Mouse (Mus musculus): ENCODE results near the gene Them5. TPM values are rescaled to one million over a fixed set of nuclear protein-coding genes. Genes with fewer than 3 reads are reported as not detected.

Gene Them5
- polyA plus RNA-seq, 1 experiment from 2014 or later: not detected

GRCm38 (mm10) chr3:94366761-94367160 lies 24.9 kb downstream of the Them5 start:
- Histone ChIP-seq H3K9ac (replicated peaks; ENCODE audit: low read depth, low read length) (no peak overlapping the region), H3K9me3 (ENCODE audit: control insufficient read depth, low read length) (no peaks in the 10 kb centered on the region), H3K4me2 (ENCODE audit: low read depth, low read length) (no peak overlapping the region), H3K27me3 (ENCODE audit: control insufficient read depth, insufficient read depth, low read length) (no peaks in the 10 kb centered on the region), H3K4me3 (ENCODE audit: low read depth, low read length) (no peak overlapping the region), H3K4me1 (ENCODE audit: control insufficient read depth, insufficient read depth, low read length) (no peaks in the 10 kb centered on the region), H3K27ac (ENCODE audit: low read depth, low read length) (no peak overlapping the region), H3K36me3 (ENCODE audit: control insufficient read depth, insufficient read depth, low read length) (no peaks in the 10 kb centered on the region)
- peak; percentile 49 for ATAC-seq (ENCODE audit: low read depth)
- 24% methylated on average over 3 of the region's 3 CpGs for WGBS

GRCm38 (mm10) chr3:94367511-94367910 lies 25.6 kb downstream of the Them5 start:
- Histone ChIP-seq H3K27ac (ENCODE audit: low read depth, low read length) (no peak overlapping the region), H3K4me2 (ENCODE audit: low read depth, low read length) (no peak overlapping the region), H3K36me3 (ENCODE audit: control insufficient read depth, insufficient read depth, low read length) (no peaks in the 10 kb centered on the region), H3K4me3 (ENCODE audit: low read depth, low read length) (no peak overlapping the region), H3K27me3 (ENCODE audit: control insufficient read depth, insufficient read depth, low read length) (no peaks in the 10 kb centered on the region), H3K9ac (replicated peaks; ENCODE audit: low read depth, low read length) (no peak overlapping the region), H3K9me3 (ENCODE audit: control insufficient read depth, low read length) (no peaks in the 10 kb centered on the region), H3K4me1 (ENCODE audit: control insufficient read depth, insufficient read depth, low read length) (no peaks in the 10 kb centered on the region)
- ATAC-seq (ENCODE audit: low read depth): no peak
- 88% methylated on average over 6 of the region's 6 CpGs for WGBS

GRCm38 (mm10) chr3:94368631-94369030 lies 26.7 kb downstream of the Them5 start:
- Histone ChIP-seq H3K4me1 (ENCODE audit: control insufficient read depth, insufficient read depth, low read length) (peaks cover 6% of the 10 kb centered on the region; the same call in 1 of the 2 replicates), H3K36me3 (ENCODE audit: control insufficient read depth, insufficient read depth, low read length) (no peaks in the 10 kb centered on the region), H3K27ac (ENCODE audit: low read depth, low read length) (no peak overlapping the region), H3K27me3 (ENCODE audit: control insufficient read depth, insufficient read depth, low read length) (no peaks in the 10 kb centered on the region), H3K9ac (replicated peaks; ENCODE audit: low read depth, low read length) (no peak overlapping the region), H3K4me3 (ENCODE audit: low read depth, low read length) (no peak overlapping the region), H3K4me2 (ENCODE audit: low read depth, low read length) (no peak overlapping the region), H3K9me3 (ENCODE audit: control insufficient read depth, low read length) (no peaks in the 10 kb centered on the region)
- no peak for ATAC-seq (ENCODE audit: low read depth)
- 68% methylated on average over 6 of the region's 6 CpGs for WGBS

- H3K4me1 ChIP-seq (ENCODE audit: control insufficient read depth, insufficient read depth, low read length): peaks cover 8% of the 10 kb centered on the region; the same call in 1 of the 2 replicates
- H3K4me3 ChIP-seq (ENCODE audit: low read depth, low read length): no peak overlapping the region
- WGBS: 71% methylated on average over 2 of the region's 2 CpGs
- H3K9me3 ChIP-seq (ENCODE audit: control insufficient read depth, low read length): no peaks in the 10 kb centered on the region
- ATAC-seq (ENCODE audit: low read depth): no peak
- no peaks in the 10 kb centered on the region for H3K27me3 ChIP-seq (ENCODE audit: control insufficient read depth, insufficient read depth, low read length)
- H3K4me2 ChIP-seq (ENCODE audit: low read depth, low read length): no peak overlapping the region
- no peaks in the 10 kb centered on the region for H3K36me3 ChIP-seq (ENCODE audit: control insufficient read depth, insufficient read depth, low read length)
- no peak overlapping the region for H3K9ac ChIP-seq (replicated peaks; ENCODE audit: low read depth, low read length)
- no peak overlapping the region for H3K27ac ChIP-seq (ENCODE audit: low read depth, low read length)
Measured at GRCm38 (mm10) chr3:94369709-94370108, 27.8 kb downstream of the Them5 start.

- no peak overlapping the region for H3K4me3 ChIP-seq (ENCODE audit: low read depth, low read length)
- WGBS: 5% methylated on average over 11 of the region's 11 CpGs
- H3K27me3 ChIP-seq (ENCODE audit: control insufficient read depth, insufficient read depth, low read length): no peaks in the 10 kb centered on the region
- H3K27ac ChIP-seq (ENCODE audit: low read depth, low read length): no peak overlapping the region
- no peak overlapping the region for H3K9ac ChIP-seq (replicated peaks; ENCODE audit: low read depth, low read length)
- H3K36me3 ChIP-seq (ENCODE audit: control insufficient read depth, insufficient read depth, low read length): no peaks in the 10 kb centered on the region
- ATAC-seq (ENCODE audit: low read depth): peak; percentile 32; the same call in 1 of the 2 replicates
- H3K9me3 ChIP-seq (ENCODE audit: control insufficient read depth, low read length): no peaks in the 10 kb centered on the region
- peak overlapping the region; percentile 37 for H3K4me2 ChIP-seq (ENCODE audit: low read depth, low read length)
- H3K4me1 ChIP-seq (ENCODE audit: control insufficient read depth, insufficient read depth, low read length): peaks cover 8% of the 10 kb centered on the region; the same call in 1 of the 2 replicates
Measured at GRCm38 (mm10) chr3:94371637-94372036, 29.7 kb downstream of the Them5 start.

- Histone ChIP-seq H3K27ac (ENCODE audit: low read depth, low read length) (no peak overlapping the region), H3K4me3 (ENCODE audit: low read depth, low read length) (no peak overlapping the region), H3K36me3 (ENCODE audit: control insufficient read depth, insufficient read depth, low read length) (no peaks in the 10 kb centered on the region), H3K4me1 (ENCODE audit: control insufficient read depth, insufficient read depth, low read length) (peaks cover 8% of the 10 kb centered on the region; the same call in 1 of the 2 replicates), H3K9ac (replicated peaks; ENCODE audit: low read depth, low read length) (no peak overlapping the region), H3K9me3 (ENCODE audit: control insufficient read depth, low read length) (no peaks in the 10 kb centered on the region), H3K4me2 (ENCODE audit: low read depth, low read length) (no peak overlapping the region; the same call in 1 of the 2 replicates), H3K27me3 (ENCODE audit: control insufficient read depth, insufficient read depth, low read length) (no peaks in the 10 kb centered on the region)
- 0% methylated on average over 3 of the region's 3 CpGs for WGBS
- ATAC-seq (ENCODE audit: low read depth): no peak
Measured at GRCm38 (mm10) chr3:94372038-94372437, 30.1 kb downstream of the Them5 start.

GRCm38 (mm10) chr3:94372641-94373040 lies 30.7 kb downstream of the Them5 start, which contains the start of gene Rorc:
Gene Rorc (plus strand): TSS chr3:94372794.
- Histone ChIP-seq H3K4me3 (ENCODE audit: low read depth, low read length) (no peak within 1 kb of the TSS), H3K4me2 (ENCODE audit: low read depth, low read length) (peak within 1 kb of the TSS; percentile 37), H3K9ac (replicated peaks; ENCODE audit: low read depth, low read length) (peak within 1 kb of the TSS; percentile 11; the same call in 1 of the 2 replicates), H3K4me1 (ENCODE audit: control insufficient read depth, insufficient read depth, low read length) (peaks cover 8% of the 10 kb centered on the region; the same call in 1 of the 2 replicates), H3K36me3 (ENCODE audit: control insufficient read depth, insufficient read depth, low read length) (no peaks in the 10 kb centered on the region), H3K9me3 (ENCODE audit: control insufficient read depth, low read length) (no peaks in the 10 kb centered on the region), H3K27me3 (ENCODE audit: control insufficient read depth, insufficient read depth, low read length) (no peaks in the 10 kb centered on the region), H3K27ac (ENCODE audit: low read depth, low read length) (no peak within 1 kb of the TSS)
- no peak for ATAC-seq (ENCODE audit: low read depth)
- 19% methylated on average over 5 of the region's 5 CpGs for WGBS

- Histone ChIP-seq H3K4me3 (ENCODE audit: low read depth, low read length) (no peak overlapping the region), H3K4me1 (ENCODE audit: control insufficient read depth, insufficient read depth, low read length) (peaks cover 8% of the 10 kb centered on the region; the same call in 1 of the 2 replicates), H3K9me3 (ENCODE audit: control insufficient read depth, low read length) (no peaks in the 10 kb centered on the region), H3K36me3 (ENCODE audit: control insufficient read depth, insufficient read depth, low read length) (no peaks in the 10 kb centered on the region), H3K27me3 (ENCODE audit: control insufficient read depth, insufficient read depth, low read length) (no peaks in the 10 kb centered on the region), H3K4me2 (ENCODE audit: low read depth, low read length) (peak overlapping the region; percentile 27; the same call in 1 of the 2 replicates), H3K9ac (replicated peaks; ENCODE audit: low read depth, low read length) (no peak overlapping the region; the same call in 1 of the 2 replicates), H3K27ac (ENCODE audit: low read depth, low read length) (no peak overlapping the region)
- 3% methylated on average over 10 of the region's 10 CpGs for WGBS
- ATAC-seq (ENCODE audit: low read depth): peak; percentile 38; the same call in 1 of the 2 replicates
Measured at GRCm38 (mm10) chr3:94373090-94373489, 31.2 kb downstream of the Them5 start.

GRCm38 (mm10) chr3:94373597-94374011 lies 31.7 kb downstream of the Them5 start:
- peak overlapping the region; percentile 27; the same call in 1 of the 2 replicates for H3K4me2 ChIP-seq (ENCODE audit: low read depth, low read length)
- ATAC-seq (ENCODE audit: low read depth): peak; percentile 50; the same call in 1 of the 2 replicates
- H3K4me1 ChIP-seq (ENCODE audit: control insufficient read depth, insufficient read depth, low read length): peaks cover 8% of the 10 kb centered on the region; the same call in 1 of the 2 replicates
- no peaks in the 10 kb centered on the region for H3K9me3 ChIP-seq (ENCODE audit: control insufficient read depth, low read length)
- no peak overlapping the region for H3K4me3 ChIP-seq (ENCODE audit: low read depth, low read length)
- H3K27me3 ChIP-seq (ENCODE audit: control insufficient read depth, insufficient read depth, low read length): no peaks in the 10 kb centered on the region
- peak overlapping the region; percentile 11; the same call in 1 of the 2 replicates for H3K9ac ChIP-seq (replicated peaks; ENCODE audit: low read depth, low read length)
- no peaks in the 10 kb centered on the region for H3K36me3 ChIP-seq (ENCODE audit: control insufficient read depth, insufficient read depth, low read length)
- no peak overlapping the region for H3K27ac ChIP-seq (ENCODE audit: low read depth, low read length)
- 1% methylated on average over 5 of the region's 5 CpGs for WGBS

Measured in neural tube, embryonic 14.5 days (tissue).